Mouse (Mus musculus): ENCODE measurements around the gene Ing4. TPM values are rescaled to one million over a fixed set of nuclear protein-coding genes. Genes with fewer than 3 reads are reported as not detected.

Ing4 gene
- total RNA-seq, 2 experiments from 2014 or later = 22.0 to 23.2 TPM

DNA sequence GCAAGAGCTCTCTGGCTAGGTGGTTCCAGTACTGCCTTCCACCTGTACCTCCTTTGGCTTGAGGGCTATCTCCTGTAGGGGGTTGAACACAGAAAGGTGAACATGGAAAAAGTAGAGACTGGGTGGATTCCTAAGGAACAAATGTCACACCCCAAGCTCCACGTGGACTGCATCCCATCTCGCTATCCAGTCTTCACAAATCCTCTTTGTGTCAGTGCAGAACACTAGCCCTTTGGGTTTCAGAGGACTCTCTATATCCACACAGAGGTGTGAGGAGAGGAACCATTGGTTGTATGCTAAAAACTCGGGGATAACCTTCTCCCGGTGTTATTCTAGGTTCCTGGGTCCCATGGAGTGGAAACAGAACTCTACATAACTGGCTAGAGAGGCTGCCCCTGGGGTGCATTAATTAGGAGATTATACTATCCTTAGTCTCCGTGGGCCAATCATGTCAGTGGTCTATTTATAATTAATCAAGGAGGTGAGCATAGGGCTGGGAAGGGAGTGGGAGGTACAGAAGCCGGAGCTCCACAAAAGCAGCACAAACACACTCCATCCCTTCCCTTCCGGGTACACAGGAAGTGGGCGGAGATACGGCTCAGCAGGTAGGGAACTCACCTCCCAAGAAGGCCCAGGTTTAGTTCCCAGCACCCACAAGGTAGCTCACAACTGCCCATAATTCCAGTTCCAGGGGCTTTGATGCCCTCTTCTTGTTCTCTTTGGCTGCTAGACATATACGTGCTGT, 51.0 kb downstream of the Ing4 start:
- no peak for DNase-seq (ENCODE audit: low spot score)

DNA sequence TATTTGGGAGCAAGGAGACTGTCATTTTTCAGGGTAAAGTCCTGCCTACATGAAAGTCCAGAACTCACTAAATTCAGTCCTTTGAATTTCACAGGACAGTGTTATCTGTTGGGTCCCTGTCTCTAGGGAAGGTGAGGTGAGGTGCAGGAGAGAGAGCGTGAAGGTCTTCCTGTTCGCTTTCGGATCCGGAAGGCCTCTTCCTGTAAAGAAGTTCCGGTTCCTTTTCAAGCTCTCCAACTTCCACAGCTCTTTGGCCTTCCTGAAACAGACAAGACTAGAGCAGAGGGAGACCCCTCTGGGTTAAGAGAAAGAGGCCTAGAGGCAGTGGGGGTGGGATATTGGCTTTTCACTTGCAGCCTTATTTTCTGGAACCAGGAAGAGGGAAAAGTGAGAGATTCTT, 52.8 kb downstream of the Ing4 start:
- DNase-seq (ENCODE audit: low spot score) = no peak

DNA sequence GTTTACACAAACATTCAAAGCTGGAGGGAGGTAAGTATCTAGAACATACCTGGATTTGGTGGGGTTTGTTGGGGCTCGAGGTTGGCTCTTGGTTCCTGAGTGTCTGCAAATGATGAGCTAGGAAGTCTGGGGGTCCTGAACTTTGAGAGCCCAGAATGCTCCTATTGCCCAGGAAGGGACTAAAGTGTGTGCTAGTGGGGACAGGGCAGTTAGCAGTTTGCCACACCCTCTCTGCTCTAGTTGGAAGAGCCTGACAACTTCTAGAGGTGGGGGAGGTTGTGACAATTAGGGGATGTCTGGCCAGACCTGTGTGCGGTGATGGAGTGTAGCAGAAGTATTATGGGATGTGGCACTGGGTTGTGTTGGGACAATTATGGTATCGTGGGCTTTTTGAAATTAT, 55.3 kb downstream of the Ing4 start:
- DNase-seq (ENCODE audit: low spot score) = no peak

DNA sequence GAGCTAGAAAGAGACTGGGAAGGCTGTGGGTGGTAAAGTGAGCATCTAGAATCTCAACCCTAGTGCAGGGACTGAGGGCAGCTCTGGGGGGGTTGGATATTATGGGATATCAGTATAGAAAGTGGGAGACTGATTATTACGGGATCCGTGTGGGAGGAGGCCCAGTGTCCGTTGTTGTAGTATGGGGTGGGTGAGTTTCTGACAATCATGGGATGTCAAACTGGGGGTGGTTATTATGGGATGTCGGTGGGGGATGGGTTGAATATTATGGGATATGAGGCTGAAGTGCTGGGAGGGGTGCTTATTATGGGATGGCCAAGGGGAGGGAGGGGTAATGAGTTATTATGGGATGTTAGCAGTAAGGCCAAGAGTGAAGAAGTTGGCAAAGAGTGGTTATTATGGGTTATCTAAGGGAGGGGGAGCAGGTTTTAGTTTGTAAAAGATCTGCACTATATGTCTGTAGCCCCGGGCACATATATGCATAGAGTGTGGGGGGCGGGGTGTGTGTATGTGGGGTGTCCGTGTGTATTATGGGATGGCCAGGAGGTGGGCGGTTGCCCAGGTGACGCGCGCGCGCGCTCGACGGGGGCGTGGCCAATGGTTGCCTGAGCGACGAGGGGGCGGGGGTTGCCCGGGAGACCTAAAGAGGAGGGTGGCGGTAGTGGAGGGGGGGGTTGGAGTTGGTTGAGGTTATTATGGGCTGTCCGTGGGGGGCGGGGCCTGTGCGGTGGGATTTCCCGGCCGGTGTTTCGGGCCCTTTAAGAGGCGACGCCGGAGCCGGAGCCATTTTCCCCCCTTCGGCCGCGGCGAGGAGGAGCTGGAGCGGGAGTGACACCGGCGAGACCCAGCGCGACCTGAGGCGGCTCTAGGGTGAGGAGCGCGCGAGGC, 56.1 kb downstream of the Ing4 start, which contains the start of gene Chd4:
TSS of gene Chd4 (plus strand) at position 591 of the 888 bp plus-strand sequence.
- peak; percentile 88 for DNase-seq (ENCODE audit: low spot score)

DNA sequence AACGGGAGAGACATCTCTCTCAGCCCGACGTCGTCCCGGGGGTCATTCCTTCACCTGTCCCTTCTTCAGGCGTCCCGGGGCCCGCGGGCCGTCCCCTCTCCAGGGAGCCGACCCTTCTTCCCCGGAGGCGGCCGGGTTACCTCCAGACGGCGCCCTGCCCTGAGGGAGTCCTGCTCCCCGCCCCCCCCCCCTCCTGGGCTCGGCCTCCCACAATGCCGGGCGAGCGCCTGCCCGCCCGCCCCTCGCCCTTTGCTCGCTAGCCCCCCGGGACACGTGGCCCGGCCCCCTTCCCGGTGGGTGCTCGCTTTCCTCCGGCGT, 56.7 kb downstream of the Ing4 start:
- no peak for DNase-seq (ENCODE audit: low spot score)

DNA sequence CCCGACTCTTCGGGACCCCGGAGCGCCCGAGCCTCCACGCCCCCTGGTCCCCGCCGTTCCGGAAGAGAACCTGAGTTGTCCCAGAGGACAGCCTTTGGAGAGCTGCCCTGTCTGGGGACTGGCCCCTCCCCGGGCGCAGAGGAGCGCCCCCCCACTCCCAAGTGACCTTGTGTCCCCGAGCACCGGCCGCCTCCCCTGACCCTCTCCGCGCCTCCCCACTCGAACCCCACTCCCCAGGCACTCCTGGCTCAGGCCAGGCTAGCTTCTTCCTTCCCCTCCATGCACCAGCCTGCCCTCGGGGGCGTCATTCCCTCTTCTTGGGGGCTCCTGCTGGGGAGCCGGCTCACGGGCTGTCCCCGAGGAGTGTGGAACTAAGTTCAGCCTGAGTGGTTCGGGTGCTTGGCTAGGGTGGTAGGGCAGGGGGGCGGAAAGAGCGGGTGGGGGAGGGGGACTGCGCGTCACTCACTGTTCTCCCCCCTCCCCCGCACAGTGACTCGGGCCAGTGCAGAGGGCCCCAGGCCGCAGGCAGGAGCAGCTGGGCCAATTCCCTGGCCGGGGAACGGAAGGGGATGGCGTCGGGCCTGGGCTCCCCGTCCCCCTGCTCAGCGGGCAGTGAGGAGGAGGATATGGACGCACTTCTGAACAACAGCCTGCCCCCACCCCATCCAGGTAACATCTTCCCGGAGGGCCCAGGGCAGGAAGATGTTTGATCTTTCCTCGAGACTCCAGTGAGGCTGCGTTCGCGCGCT, 57.2 kb downstream of the Ing4 start:
- peak; percentile 64 for DNase-seq (ENCODE audit: low spot score)

DNA sequence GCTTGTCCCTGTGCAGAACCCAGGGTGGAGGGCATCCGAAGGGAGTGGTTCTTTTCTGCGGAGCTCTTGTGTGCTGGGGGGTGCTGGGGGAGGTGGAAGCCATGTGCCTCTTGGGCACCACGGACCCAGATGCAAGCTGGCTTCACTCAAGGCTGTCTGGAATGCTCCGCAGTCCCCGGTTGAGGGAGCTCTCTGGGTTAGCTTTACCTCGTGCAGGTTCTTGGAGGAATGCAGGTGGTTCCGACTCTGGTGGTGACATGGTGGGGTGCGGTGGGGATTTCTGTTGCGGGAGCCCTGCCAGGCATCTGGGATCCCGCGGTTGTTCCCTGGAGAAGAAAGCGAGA, 57.8 kb downstream of the Ing4 start:
- no peak for DNase-seq (ENCODE audit: low spot score)

DNA sequence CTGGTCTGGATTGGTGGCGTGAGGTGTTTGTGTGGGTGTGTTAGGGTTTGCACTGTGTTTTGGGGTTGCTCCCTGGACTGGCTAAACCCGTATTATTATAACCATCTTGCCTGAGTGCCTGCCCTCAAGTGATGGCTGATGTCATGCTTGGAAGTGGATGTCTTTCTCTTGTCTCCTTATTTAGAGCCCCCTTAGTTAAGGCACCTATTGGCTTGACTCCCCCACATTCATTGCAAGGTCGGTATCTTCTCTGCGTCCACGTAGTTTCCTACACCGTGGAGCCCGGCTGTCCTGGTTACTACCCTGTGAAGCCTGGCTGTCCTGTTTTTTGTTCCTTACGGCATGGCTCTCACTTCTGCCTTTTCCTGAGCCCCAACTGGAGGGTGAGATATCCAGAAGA, 58.4 kb downstream of the Ing4 start:
- DNase-seq (ENCODE audit: low spot score) = no peak

DNA sequence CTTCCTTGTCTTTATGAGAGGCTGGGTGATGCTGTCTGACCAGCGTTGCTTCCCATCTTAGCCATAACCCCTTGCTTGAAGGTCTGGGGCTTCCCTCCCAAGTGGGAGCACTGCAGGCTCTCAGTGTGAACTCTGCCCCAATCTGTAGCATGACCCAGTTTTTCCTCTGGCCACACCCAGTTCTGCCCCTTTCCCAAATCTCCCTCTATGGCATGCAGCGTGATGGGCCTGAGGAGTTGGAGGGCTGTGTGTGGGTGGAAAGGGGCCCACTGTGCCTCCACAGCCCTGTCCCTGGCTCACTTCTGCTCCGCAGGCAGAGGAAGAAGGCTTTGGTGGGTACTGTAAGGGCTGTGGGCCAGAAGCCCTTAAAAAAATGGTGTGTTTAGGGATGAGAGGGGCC, 59.0 kb downstream of the Ing4 start:
- no peak for DNase-seq (ENCODE audit: low spot score)

Small RNAs within 50 kb of the gene (microRNA-seq; reads per million reads assigned to microRNA genes)
- gene Mir7045 = not detected

Other genes with a start within 250 kb of the Ing4 start
- gene Spsb2, start 231.1 kb upstream of the Ing4 start, total RNA-seq (2021) = 1 to 10 TPM; 2.2 to 5.3 TPM
- 1,000 to 10,000 TPM; 2,056 to 2,236 TPM for gene Tpi1, start 225.5 kb upstream of the Ing4 start, total RNA-seq (2021)
- 10 to 100 TPM; 39.9 to 50.1 TPM for gene Usp5, start 210.3 kb upstream of the Ing4 start, total RNA-seq (2021)
- gene Cdca3, start 210.2 kb upstream of the Ing4 start, total RNA-seq (2021) = under 1 TPM; 0.25 to 0.55 TPM
- under 1 TPM; 0.57 to 0.71 TPM for gene Gnb3, start 199.5 kb upstream of the Ing4 start, total RNA-seq (2021)
- gene P3h3, start 182.0 kb upstream of the Ing4 start, total RNA-seq (2021) = 1 to 10 TPM; 3.5 to 4.9 TPM
- under 1 TPM; 0.09 to 0.21 TPM for gene Gpr162, start 175.8 kb upstream of the Ing4 start, total RNA-seq (2021)
- under 1 TPM; 0.38 to 0.41 TPM for gene Cd4, start 151.5 kb upstream of the Ing4 start, total RNA-seq (2021)
- gene Lag3, start 128.1 kb upstream of the Ing4 start, total RNA-seq (2021) = under 1 TPM in 1 of 2 experiments, not detected in 1; 0.12 TPM
- gene Ptms, start 119.7 kb upstream of the Ing4 start, total RNA-seq (2021) = 100 to 1,000 TPM in 1 of 2 experiments, 10 to 100 TPM in 1; 64.3 to 105 TPM
- gene Mlf2, start 108.4 kb upstream of the Ing4 start, total RNA-seq (2021) = 100 to 1,000 TPM; 196 to 205 TPM
- 100 to 1,000 TPM; 109 to 121 TPM for gene Cops7a, start 74.2 kb upstream of the Ing4 start, total RNA-seq (2021)
- gene Pianp, start 43.1 kb upstream of the Ing4 start, total RNA-seq (2021) = under 1 TPM; 0.75 to 0.93 TPM
- gene Zfp384, start 30.6 kb upstream of the Ing4 start, total RNA-seq (2021) = 10 to 100 TPM; 22.4 to 24.0 TPM
- 1 to 10 TPM; 2.0 to 2.4 TPM for gene Acrbp, start 9.9 kb downstream of the Ing4 start, total RNA-seq (2021)
- not detected for gene Lpar5, start 28.2 kb downstream of the Ing4 start, total RNA-seq (2021)
- gene Chd4, start 56.2 kb downstream of the Ing4 start, total RNA-seq (2021) = 10 to 100 TPM; 64.1 to 70.6 TPM
- 10 to 100 TPM; 16.3 to 17.7 TPM for gene Nop2, start 92.1 kb downstream of the Ing4 start, total RNA-seq (2021)
- gene Iffo1, start 105.5 kb downstream of the Ing4 start, total RNA-seq (2021) = 1 to 10 TPM; 5.8 to 6.3 TPM
- gene Gapdh, start 126.7 kb downstream of the Ing4 start, total RNA-seq (2021) = over 10,000 TPM in 1 of 2 experiments, 1,000 to 10,000 TPM in 1; 8,476 to 11,435 TPM
- 1 to 10 TPM; 6.5 to 8.2 TPM for gene Ncapd2, start 151.9 kb downstream of the Ing4 start, total RNA-seq (2021)
- 100 to 1,000 TPM; 212 to 229 TPM for gene Mrpl51, start 152.0 kb downstream of the Ing4 start, total RNA-seq (2021)
- 10 to 100 TPM; 13.1 to 14.9 TPM for gene Vamp1, start 175.8 kb downstream of the Ing4 start, total RNA-seq (2021)
- 1 to 10 TPM; 1.9 to 3.0 TPM for gene Tapbpl, start 192.1 kb downstream of the Ing4 start, total RNA-seq (2021)
- under 1 TPM; 0.19 to 0.68 TPM for gene Cd27, start 197.2 kb downstream of the Ing4 start, total RNA-seq (2021)
- gene Tuba3a, start 246.3 kb downstream of the Ing4 start, total RNA-seq (2021) = not detected